Mouse (Mus musculus): ENCODE data around the gene Foxp4.
"Not testable (repeated sequence)": the region's sequence is repeated elsewhere in the genome, so short reads cannot be mapped to it uniquely, and the experiment has no call there.

Gene Foxp4

DNA sequence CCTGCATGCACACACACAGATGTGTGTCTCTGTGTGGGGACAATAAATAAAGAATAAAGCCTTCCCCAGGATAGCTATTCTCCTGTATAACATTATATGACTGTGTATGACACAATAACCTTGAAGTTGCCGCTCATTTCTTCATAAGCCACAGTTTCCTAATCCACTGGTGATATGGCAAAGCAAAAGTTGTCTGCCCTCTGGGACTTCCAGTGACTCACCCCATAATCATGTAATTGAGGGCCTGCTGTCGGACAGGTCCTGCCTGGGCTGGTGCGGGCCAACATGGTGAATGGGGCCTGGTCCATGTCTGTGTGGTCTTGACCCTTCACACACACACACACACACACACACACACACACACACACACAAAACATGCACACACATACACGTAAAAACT, 70.7 kb downstream of the Foxp4 start:
- no peak for DNase-seq (ENCODE audit: low spot score)

DNA sequence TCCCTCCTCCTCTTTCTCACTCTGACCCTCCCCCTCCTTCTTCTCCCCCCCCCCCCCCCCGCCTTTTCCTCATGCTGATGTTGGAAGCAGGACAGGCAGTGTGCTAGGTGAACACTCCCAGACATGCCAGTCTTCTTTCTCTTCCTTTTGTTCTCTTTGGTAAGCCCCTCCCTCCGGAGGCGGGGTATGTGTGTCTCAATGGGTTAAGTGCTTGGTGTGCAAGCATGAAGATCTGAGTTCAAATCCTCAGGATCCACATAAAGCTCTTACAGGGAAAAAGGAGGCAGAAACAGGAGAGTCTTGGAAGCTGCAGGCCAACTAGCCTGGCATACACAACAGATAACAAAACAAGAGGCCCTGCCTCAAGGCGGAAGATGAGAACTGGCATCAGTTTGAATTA, 71.1 kb downstream of the Foxp4 start:
- DNase-seq (ENCODE audit: low spot score): no peak

DNA sequence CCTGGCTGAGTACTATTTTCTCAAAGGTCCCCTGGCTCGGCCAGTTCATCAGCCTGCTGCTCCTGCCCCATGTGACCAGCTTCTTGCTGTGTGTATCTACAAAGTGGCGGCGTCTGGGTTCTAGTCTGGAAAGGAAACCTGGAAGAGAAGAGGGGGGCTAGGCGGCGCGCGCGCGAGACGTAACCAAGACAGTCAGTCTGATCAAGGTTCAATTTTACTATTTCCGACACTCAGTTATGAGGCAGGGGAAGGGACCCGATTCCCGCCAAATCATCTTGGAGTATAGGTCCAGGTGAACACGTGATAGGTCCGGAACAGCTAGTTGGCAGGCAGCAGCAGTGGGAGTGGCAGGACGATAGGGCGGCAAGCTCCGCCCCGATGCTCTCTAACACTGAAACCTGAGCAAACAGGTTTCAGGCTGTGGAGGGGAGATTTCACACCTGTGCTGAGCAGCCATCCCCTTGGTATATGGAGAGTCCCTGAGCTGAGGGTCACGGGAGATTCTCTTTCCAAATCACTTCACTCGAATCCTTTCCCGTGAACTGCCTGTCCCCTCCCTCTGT, 72.6 kb downstream of the Foxp4 start:
- not testable (repeated sequence) for DNase-seq (ENCODE audit: low spot score)

DNA sequence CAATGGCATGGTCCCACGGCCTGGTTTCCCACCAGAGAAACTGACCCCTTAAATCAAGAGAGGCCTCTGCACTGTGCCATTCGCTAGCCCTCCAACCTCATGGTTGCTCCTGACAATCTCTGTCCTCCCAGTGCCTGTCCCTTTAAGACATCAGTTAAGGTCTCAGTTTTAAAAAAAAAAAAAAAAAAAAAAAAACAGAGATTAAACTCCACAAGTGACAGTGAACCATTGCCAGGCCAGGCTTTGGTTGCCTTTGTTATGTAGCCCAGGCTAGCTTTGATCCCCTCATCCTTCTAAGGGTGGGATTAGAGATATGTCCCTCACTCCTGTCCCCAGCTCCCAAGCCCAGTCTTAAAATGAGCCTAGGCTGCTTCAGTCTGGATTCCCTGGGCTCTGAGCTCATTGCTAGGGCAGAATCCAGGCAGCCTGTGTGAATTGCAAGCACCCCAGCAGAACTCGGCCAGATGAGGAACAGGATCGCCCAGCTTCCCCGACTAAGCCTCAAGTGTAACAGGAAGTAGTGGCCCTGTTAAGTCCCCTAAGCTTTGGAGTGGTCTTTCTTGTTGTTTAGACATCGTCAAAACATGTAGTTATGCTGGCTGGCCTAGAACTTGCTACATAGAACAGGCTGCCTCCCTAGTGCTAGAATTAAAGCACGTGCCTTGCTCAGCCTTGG, 73.7 kb downstream of the Foxp4 start:
- DNase-seq (ENCODE audit: low spot score): no peak

DNA sequence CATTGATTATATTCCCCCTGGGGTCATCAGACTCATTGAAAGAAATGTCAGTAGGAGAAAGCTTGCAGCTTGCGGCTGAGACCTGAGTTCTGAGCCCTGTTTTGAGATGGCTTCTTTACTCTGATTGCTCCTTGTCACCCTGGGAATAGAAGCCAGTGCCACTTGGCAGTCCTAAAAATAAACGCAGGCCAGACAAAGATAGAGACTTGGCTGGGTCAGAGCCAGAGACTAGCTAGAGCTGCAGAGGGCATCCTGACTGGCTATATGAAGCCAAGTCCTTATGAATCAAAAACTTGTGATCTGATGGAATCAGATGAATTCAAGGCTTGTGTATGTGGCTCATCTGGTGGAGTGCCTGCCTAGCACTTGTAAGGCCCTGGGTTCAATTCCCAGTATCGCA, 74.4 kb downstream of the Foxp4 start:
- no peak for DNase-seq (ENCODE audit: low spot score)

DNA sequence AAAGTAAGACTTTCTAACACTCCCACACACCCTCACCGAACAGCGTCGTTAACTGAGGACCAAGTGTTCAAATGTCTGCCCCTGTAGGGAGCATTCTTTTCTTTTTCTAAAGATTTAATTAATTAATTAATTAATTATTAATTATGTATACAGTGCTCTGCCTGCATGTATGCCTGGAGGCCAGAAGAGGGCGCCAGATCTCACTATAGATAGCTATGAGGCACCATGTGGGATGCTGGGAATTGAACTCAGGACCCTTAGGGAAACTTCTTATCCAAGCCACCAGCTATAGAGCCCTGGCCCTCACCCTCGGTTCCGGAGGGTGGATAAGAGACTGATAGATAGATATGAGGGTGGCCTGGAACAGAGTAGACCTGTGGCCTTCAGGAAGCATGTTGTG, 76.5 kb downstream of the Foxp4 start:
- no peak for DNase-seq (ENCODE audit: low spot score)

DNA sequence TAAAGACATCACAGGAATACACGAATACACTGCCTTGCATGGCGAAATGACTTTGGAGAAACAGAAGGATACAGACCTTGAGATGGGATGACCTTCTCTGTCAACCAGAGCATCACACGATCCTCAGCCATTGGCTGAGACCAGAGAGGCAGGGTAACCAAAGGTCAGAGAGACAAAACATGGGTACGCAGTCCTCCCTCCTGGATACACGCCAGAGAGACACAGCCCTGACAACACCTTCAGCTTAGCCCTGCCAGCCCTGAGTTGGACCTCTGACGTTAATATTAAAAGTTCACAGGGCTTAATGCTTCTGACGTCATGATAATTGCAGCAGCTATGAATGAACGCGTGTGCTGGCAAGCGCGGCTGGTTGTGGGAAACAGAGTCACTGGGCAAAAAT, 78.8 kb downstream of the Foxp4 start:
- DNase-seq (ENCODE audit: low spot score): no peak

DNA sequence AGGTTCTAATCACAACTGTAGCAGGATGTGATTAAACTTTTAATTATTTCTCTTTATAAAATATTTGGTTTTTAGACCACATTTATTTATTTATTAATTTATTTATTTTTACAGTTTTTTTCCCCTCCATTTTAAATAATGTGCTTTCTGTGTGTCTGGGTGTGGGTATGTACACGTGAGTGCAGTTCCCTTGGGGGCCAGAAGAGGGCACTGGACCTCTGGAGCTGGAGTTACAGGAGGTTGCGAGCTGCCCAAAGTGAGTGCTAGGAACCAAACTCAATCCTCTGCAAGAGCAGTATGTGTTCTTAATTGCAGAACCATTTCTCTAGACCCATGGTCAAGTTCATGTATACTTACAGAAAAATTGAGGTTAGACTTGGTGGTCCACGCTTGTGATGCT, 81.0 kb downstream of the Foxp4 start:
- DNase-seq (ENCODE audit: low spot score): no peak

DNA sequence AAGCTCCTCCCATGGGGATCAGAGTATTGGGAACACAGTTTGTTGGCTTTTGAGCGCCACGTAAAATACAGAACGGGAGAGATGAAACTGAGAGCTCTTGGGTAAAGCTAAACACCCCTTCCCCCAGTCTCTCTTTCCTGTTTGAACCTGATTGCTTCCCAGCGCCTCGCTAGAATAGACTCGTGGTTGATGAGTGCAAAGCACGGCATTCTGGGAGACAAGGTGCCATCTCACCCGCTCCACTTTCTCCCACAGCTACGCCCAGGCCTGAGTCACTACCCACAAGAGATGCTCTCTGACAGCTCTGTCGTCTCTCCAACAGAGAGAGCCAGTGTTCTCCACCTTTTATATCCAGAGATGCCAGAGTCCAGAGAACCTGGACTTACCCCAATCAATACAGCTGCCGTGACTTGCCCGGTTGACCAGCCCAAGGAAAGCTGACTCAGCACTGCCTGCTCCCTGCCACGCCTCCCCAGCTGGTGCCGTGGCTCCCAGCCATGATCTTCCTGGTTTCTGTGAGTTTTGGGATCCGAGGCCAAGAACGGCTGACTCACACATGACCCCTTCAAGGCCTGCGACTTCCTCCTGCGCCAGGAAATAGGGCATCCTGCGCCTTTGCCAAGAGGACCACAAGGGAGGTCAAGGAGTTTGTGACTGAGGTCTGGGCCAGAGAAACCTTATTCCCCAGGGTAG, 82.4 kb downstream of the Foxp4 start:
- no peak for DNase-seq (ENCODE audit: low spot score)

DNA sequence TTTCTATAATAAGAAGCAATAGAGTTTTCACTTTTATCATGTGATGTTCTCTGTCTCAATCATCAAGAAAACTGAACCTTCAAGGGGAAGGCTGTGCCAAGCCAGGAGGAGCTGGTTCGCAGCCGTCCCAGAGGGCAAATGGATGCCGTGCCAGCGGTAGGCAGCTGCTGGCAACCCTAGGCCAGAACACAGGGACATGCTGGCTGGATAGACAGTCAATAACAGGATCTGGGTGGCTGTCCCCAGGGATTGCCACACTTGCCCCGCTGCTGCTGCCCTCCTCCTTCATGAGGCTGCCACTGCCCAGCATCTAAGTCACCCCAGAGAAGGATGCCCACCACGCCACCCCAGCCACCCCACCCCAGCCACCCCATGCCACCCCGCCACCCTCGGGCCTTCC, 82.9 kb downstream of the Foxp4 start:
- DNase-seq (ENCODE audit: low spot score): no peak

DNA sequence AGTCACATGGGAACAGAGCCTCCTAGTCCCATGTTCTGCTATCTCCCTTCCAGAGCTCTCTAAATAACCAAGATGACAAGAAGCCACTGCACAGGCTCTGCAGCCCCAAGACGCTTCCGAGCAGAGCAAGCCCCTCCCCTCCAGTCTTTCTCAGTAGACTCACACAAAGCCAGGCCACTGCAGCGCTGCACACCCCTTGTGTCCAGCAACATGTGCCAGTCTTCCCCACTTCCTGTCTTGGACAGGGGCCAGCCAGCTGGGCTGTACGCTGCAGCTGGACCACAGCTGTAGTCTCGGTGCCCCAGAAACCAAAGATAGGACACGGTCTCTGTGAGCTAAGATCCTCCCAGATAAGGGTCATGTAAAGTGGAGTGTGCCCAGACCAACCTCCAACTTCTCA, 86.6 kb downstream of the Foxp4 start:
- DNase-seq (ENCODE audit: low spot score): no peak

DNA sequence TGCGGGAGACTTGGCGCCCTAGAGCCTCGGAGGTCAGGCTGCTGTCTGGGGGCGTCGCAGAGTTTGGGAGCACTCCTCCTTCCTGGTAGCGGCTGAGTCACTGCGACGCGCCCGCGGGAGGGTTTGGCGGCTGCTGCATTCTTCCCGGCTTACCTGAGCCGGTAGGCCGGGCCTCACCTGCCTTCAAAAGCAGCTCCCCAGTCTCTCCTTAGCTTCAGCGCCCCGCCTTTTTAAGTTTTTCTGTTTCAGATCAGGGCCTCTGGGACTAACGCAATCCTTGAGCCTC, 90.0 kb downstream of the Foxp4 start, which contains the start of gene Mdfi:
Gene Mdfi (minus strand): TSS at position 210 of the 286 bp plus-strand sequence.
- no peak for DNase-seq (ENCODE audit: low spot score)

DNA sequence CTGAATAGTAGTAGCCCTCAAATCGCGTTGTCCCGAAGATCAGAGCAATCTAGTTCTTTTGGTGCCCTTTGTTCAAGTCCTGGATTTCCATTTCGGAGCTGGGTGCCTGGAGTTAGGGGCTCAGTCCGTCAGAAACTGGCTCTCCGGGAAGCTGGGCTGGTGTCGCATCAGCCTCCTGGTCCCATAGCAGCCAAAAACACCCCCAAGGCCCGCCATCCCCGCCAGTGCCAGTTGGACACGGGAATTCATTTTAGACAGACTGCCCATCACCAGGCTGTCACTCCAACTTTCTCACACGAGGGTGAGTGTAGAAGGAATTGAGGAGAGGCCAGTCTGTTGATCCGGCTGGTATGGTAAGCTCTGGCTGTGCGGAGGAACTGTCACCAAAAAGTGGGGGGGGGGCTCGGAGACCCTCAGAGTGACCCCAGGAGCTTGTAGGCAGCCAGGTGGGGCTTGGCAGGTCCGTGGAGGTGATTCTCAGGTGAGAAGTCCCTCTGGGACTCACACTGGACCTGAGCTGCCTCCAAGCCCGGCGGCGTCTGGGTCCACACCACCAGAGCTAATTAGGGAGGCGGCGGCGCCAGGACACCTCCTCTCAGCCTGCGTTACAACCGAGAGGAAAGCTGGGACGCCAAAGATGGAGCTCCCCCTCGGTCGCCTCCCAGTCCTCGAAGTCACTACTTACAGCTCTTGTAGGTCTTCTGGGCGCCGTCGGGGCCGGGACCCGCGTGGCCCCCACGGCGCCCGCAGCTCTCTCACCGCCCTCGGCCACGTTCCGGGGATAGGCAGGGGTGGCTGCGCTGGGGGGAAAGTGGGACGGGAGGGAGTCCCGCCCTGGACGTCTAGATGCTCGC, 90.6 kb downstream of the Foxp4 start:
- no peak for DNase-seq (ENCODE audit: low spot score)

DNA sequence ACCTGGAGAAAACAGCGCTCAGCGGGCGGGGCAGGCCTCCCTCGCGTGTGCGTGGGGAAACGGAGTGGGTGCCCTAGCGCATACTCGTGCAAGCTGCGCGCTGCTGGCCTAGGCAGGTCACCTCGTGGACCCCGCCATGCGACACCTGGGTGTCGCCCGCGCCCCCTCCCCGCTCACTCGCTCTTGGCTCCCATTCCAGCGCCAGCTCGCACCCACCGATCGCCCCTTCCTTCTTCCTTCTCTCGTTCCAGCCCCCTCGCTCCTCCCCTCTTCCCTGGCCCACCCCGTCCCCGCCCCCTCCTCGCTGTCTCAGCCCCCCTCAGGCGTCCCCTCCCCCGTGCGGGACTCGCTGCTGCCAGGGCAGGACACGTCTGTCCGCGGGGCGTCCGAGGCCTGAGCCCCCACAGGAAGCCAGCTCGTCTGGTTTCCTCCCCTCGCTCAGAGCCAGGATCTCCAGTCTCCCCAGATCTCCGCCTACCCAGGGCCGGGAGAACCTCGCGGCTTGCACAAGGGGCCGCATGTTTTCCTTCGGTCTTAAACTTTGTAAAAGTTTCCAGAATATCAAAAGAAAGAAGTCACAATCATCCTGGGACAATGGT, 91.3 kb downstream of the Foxp4 start:
- no peak for DNase-seq (ENCODE audit: low spot score)

DNA sequence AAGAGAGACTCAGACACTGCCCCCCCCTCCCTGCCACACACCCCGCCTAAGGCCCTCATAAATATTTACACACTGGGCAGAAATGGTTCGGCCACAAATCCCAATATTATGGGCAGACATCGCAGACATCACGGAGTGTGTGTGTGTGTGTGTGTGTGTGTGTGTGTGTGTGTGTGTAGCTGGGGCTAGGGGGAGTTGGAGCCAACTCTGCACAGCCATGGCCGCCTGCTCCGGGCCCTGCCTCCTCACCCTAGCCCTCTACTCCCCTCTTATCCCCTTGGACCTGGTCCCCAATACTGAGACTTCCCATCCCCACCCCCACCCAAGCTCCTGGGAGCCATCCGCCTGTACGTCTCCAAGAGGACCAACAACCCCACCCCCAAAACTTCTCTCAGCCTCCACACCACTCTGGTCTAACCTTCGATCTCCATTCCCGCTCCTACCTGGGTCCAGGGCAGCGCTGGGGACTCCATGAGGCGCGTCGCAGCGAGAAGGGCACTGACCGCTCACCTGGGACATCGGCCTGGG, 91.9 kb downstream of the Foxp4 start:
- no peak for DNase-seq (ENCODE audit: low spot score)

DNA sequence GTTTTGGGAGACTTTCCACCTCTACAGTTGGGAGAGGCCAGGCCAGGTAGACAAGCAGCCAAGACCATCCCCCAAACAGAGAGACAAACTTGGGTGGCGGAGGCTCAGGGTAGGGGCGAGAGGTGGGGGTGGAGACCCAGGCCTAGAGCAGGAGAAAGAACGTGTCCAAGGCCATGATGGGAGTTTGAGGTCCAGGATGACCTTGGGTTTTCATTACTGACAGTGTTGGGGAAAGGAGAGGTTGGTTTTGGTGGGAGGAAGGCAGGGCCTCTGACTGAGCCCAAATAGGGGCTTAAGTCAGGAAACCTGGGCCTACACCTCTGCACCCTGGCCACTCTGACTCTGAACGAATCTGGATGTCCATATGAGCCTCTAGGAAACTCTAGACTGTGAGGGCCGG, 92.7 kb downstream of the Foxp4 start:
- no peak for DNase-seq (ENCODE audit: low spot score)

DNA sequence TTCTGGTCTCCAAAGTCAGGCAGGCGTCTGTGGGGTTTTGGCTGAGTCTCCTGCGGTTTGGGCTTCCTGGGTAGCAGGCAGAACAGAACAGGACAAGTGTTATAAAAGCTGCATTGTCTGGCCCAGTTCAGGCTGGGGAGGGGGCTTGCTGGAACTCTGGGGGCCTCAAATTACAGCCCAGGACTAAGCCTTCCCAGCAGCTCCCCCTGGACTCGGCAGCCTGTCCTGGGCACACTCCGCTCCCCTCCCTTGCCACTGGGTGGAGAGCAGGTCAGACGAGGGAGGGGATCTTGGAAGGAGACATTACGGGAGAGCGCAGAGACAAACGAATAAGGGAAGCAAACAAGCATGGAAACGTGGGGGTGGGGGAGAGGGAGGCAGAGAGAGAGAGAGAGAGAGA, 93.3 kb downstream of the Foxp4 start:
- DNase-seq (ENCODE audit: low spot score): no peak

DNA sequence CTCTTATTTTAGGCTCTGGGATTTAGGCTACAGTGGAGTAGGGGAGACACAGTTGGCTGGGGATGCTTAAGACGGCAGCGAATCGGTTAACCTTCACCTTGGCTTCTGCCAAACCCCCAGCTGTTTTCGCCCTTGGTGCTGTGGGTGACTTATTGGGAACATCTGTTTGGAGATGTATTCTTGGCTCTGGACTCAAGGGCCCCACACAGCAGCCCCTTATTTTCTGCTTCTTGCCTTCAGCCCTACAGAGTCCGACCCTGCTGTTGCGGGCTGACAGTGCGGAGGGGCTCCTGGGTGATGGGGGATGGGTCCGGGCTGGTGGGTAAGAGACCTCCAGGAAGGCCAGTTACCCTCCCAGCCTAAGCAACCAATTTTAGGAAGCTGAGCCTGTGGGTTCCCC, 103.1 kb downstream of the Foxp4 start:
- DNase-seq (ENCODE audit: low spot score): no peak

DNA sequence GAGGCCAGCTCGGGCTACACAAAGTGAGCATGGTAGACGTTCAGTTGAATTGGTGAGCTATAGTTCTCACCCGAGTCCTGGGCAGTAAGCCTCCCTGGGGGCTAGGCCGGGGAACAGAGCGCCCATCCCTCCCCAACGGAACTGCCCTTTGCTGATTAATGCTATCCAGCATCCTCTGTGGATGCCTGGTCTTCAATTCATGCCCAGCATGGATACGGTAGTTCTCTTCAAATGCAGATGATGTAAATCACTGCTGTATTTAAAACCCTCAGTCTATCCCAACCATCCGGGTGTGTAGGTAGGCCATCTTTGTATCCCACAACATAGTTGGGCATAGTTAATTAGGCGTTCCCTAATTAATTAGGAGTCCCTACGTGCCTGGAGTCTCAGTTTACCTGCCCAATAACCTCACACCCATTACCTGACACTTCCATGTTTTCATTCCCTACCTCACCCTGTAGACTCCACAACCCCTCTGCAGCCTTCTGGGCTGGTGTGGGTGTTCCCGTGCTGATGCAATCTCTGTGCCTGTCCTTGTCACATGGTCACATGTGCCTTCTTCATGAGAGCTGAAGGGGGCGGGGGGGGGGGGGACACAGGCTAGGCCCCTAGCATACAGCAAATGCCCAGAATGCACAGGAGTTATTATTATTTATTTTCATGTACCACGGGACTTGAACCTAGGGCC, 106.3 kb downstream of the Foxp4 start:
- DNase-seq (ENCODE audit: low spot score): no peak
